Mouse (Mus musculus): ENCODE data around the gene Zfp335. TPM values are rescaled to one million over a fixed set of nuclear protein-coding genes. Genes with fewer than 3 reads are reported as not detected.
A peak's percentile ranks its signal among the peaks of the same experiment; 100 is the strongest.

Zfp335 gene
- polyA plus RNA-seq, 1 experiment from 2014 or later, result 11.3 TPM

DNA sequence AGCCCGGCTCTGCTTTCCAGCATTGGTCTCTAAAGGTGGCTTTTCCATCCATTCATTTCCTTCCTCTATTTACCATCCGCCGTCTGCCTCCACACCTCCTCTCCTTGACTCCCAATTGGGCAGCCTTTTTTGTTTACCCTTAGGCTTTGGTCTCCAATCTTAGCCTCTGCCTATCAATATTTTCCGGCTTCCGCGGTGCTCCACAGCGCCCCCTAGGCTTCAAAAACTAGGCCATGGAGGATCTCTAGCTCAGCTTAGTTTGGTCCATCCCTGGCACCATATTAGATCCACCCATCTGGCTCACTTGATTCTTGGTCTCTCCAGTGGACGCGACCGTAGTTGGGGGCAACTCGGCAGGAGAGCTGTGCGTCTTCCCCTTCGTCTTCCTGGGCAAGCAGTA is 38.9 kb upstream of the Zfp335 start:
- Histone ChIP-seq H3K27me3 (ENCODE audit: control insufficient read depth, insufficient read depth, low read length) (peaks cover 69% of the 10 kb centered on the region), H3K4me1 (ENCODE audit: control insufficient read depth, insufficient read depth, low read length) (peaks cover 6% of the 10 kb centered on the region; the same call in 1 of the 2 replicates), H3K36me3 (ENCODE audit: control insufficient read depth, insufficient read depth, low read length) (no peaks in the 10 kb centered on the region), H3K4me2 (ENCODE audit: low read depth, low read length) (no peak overlapping the region), H3K9me3 (replicated peaks; ENCODE audit: control insufficient read depth, low read length) (peaks cover 3% of the 10 kb centered on the region), H3K27ac (ENCODE audit: low read length) (no peak overlapping the region), H3K4me3 (replicated peaks; ENCODE audit: low read length) (no peak overlapping the region), H3K9ac (ENCODE audit: low read length) (no peak overlapping the region)
- ATAC-seq (ENCODE audit: insufficient read depth, low FRiP score), result no peak
- WGBS, result 27% methylated on average over 13 of the region's 13 CpGs

DNA sequence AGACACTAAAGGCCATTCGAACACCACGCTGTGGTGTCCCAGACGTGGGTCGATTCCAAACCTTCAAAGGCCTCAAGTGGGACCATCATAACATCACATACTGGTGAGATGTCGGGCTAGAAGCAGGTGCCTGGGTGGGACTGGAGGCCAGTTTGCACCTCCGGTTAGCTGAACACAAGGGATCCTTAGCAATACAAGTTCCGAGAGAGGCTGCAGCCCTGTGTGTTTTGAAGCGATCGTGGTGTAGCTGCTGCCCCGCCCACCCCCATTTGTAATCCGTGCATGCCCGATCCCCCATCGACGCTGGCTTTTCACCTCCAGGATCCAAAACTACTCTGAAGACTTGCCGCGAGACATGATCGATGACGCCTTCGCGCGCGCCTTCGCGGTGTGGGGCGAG is 37.4 kb upstream of the Zfp335 start:
- H3K27me3 ChIP-seq (ENCODE audit: control insufficient read depth, insufficient read depth, low read length), result peaks cover 67% of the 10 kb centered on the region
- H3K27ac ChIP-seq (ENCODE audit: low read length), result no peak overlapping the region
- H3K4me1 ChIP-seq (ENCODE audit: control insufficient read depth, insufficient read depth, low read length), result peaks cover 6% of the 10 kb centered on the region; the same call in 1 of the 2 replicates
- H3K9me3 ChIP-seq (replicated peaks; ENCODE audit: control insufficient read depth, low read length), result peaks cover 3% of the 10 kb centered on the region
- peak overlapping the region; percentile 19; the same call in 1 of the 2 replicates for H3K4me3 ChIP-seq (replicated peaks; ENCODE audit: low read length)
- 9% methylated on average over 25 of the region's 25 CpGs for WGBS
- ATAC-seq (ENCODE audit: insufficient read depth, low FRiP score), result no peak
- no peak overlapping the region for H3K9ac ChIP-seq (ENCODE audit: low read length)
- H3K4me2 ChIP-seq (ENCODE audit: low read depth, low read length), result no peak overlapping the region
- no peaks in the 10 kb centered on the region for H3K36me3 ChIP-seq (ENCODE audit: control insufficient read depth, insufficient read depth, low read length)

DNA sequence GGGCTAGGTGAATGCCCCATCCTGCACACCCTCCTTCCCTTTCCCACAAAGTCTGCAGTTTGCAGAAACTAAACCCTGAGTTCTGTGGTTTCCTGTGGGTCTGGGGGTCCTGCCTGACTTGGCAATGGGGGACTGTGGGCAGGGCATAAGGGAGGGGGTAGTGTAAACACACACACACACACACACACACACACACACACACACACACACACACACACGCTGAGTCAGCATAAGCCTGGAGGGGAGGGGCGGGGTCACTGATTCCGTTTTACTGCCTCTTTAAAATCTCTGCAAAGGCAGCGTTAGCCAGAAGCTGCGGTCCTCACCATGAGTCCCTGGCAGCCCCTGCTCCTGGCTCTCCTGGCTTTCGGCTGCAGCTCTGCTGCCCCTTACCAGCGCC is 36.4 kb upstream of the Zfp335 start:
- Histone ChIP-seq H3K27ac (ENCODE audit: low read length) (no peak overlapping the region), H3K4me3 (replicated peaks; ENCODE audit: low read length) (no peak overlapping the region), H3K9ac (ENCODE audit: low read length) (no peak overlapping the region), H3K27me3 (ENCODE audit: control insufficient read depth, insufficient read depth, low read length) (peaks cover 65% of the 10 kb centered on the region), H3K36me3 (ENCODE audit: control insufficient read depth, insufficient read depth, low read length) (no peaks in the 10 kb centered on the region), H3K4me2 (ENCODE audit: low read depth, low read length) (no peak overlapping the region), H3K9me3 (replicated peaks; ENCODE audit: control insufficient read depth, low read length) (peaks cover 3% of the 10 kb centered on the region), H3K4me1 (ENCODE audit: control insufficient read depth, insufficient read depth, low read length) (peaks cover 6% of the 10 kb centered on the region; the same call in 1 of the 2 replicates)
- WGBS, result 7% methylated on average over 7 of the region's 7 CpGs
- ATAC-seq (ENCODE audit: insufficient read depth, low FRiP score), result no peak

- Histone ChIP-seq H3K27me3 (ENCODE audit: control insufficient read depth, insufficient read depth, low read length) (peaks cover 64% of the 10 kb centered on the region), H3K4me3 (replicated peaks; ENCODE audit: low read length) (no peak overlapping the region), H3K9ac (ENCODE audit: low read length) (no peak overlapping the region), H3K4me2 (ENCODE audit: low read depth, low read length) (no peak overlapping the region), H3K36me3 (ENCODE audit: control insufficient read depth, insufficient read depth, low read length) (no peaks in the 10 kb centered on the region), H3K9me3 (replicated peaks; ENCODE audit: control insufficient read depth, low read length) (peaks cover 3% of the 10 kb centered on the region), H3K4me1 (ENCODE audit: control insufficient read depth, insufficient read depth, low read length) (peaks cover 6% of the 10 kb centered on the region; the same call in 1 of the 2 replicates), H3K27ac (ENCODE audit: low read length) (no peak overlapping the region)
- ATAC-seq (ENCODE audit: insufficient read depth, low FRiP score), result no peak
- WGBS, result 33% methylated on average over 4 of the region's 4 CpGs
Measured at GRCm38 (mm10) chr2:164947506-164947905, 35.9 kb upstream of the Zfp335 start.

DNA sequence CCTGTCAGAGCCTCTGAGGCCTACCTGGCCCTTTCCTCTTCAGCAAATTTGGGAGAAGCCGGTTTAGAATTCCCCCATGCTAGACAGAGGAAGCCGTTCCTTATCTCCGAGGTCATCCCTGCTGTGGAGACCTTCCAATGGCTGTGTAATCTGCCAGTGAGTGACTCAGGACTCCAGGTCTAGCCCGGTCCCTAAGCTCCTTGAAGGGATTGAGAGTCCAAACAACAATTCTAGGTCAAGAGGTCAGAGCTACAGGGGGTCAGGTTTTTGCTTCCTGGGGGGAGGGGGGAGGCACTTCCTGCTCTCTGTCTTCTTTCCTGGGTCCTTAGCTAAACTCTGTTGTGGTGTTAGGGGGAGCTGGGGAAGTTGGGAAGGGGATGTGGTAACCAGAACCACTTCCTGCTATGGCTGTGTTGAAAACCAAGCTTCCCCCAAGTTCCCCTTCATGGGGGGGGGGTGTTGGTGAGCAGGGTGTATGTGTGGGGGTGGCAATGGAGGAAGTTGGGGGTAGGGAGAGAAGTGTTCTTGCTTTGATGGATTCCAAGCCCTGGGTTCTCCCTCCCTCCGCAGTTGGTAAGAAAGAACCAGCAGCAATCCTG is 31.2 kb upstream of the Zfp335 start:
- Histone ChIP-seq H3K9me3 (replicated peaks; ENCODE audit: control insufficient read depth, low read length) (no peaks in the 10 kb centered on the region), H3K36me3 (ENCODE audit: control insufficient read depth, insufficient read depth, low read length) (no peaks in the 10 kb centered on the region), H3K27me3 (ENCODE audit: control insufficient read depth, insufficient read depth, low read length) (peaks cover 38% of the 10 kb centered on the region), H3K9ac (ENCODE audit: low read length) (no peak overlapping the region), H3K4me1 (ENCODE audit: control insufficient read depth, insufficient read depth, low read length) (peaks cover 14% of the 10 kb centered on the region), H3K27ac (ENCODE audit: low read length) (no peak overlapping the region), H3K4me2 (ENCODE audit: low read depth, low read length) (no peak overlapping the region), H3K4me3 (replicated peaks; ENCODE audit: low read length) (no peak overlapping the region)
- 23% methylated on average over 5 of the region's 5 CpGs for WGBS
- ATAC-seq (ENCODE audit: insufficient read depth, low FRiP score), result no peak

DNA sequence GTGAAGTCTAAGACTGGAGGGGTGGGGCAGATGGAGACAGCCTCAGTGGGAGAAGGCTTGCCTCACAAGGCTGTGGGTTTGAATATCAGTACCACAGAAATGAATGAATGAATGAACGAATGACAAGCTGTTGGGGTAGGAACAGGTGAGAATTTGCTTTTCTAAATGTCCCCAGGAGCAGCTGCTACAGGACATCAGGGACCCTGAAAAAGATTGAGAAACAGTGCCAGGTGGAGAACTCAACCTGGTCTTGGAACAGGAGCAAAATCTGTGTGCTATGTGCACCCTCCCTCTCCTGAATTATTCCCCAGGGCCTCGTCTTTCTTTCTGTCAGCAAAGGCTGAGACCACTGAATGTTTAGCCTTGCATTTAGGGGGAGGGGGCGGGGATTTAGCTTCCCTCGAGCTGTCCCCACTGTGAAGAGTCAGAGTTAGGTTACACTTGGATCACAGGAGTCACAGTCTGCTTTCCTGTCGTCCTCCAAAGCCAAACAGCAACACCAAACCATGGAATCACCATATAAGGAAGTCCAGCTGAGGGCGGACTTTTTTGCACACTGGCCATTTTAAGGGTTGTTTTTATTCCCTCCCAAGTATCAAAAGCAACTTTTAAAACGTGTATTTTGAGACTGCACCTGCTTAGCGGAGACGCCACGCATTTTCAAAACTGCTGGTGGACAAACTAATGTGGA is 28.7 kb upstream of the Zfp335 start, which contains the start of gene Mmp9:
TSS of gene Mmp9 (plus strand) at position 641 of the 691 bp plus-strand sequence.
- WGBS, result 21% methylated on average over 10 of the region's 10 CpGs
- ATAC-seq (ENCODE audit: insufficient read depth, low FRiP score), result no peak
- no peak within 1 kb of the TSS for H3K4me3 ChIP-seq (replicated peaks; ENCODE audit: low read length)
- H3K4me2 ChIP-seq (ENCODE audit: low read depth, low read length), result no peak within 1 kb of the TSS
- H3K4me1 ChIP-seq (ENCODE audit: control insufficient read depth, insufficient read depth, low read length), result peaks cover 14% of the 10 kb centered on the region
- no peaks in the 10 kb centered on the region for H3K9me3 ChIP-seq (replicated peaks; ENCODE audit: control insufficient read depth, low read length)
- no peaks in the 10 kb centered on the region for H3K36me3 ChIP-seq (ENCODE audit: control insufficient read depth, insufficient read depth, low read length)
- H3K9ac ChIP-seq (ENCODE audit: low read length), result no peak within 1 kb of the TSS
- no peak within 1 kb of the TSS for H3K27ac ChIP-seq (ENCODE audit: low read length)
- H3K27me3 ChIP-seq (ENCODE audit: control insufficient read depth, insufficient read depth, low read length), result peaks cover 26% of the 10 kb centered on the region

DNA sequence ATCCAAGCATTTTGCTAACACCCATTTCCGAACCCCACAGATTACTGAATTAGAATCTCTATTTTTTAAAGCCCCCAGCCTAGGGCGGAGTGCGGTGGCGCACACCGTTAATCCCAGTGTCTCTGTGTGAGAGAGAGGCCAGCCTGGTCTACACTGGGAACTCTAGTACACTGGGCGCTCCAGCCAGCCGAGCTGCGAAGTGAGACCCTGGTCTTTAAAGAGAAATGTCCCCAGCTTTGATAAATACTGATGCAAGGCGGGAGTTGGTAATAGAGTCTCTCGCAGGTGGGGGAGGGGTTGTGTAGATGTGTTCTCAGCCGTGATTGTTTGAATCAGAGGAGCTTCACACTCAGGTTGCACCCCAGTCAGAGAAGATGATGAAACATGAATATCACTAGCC is 27.5 kb upstream of the Zfp335 start:
- Histone ChIP-seq H3K9me3 (replicated peaks; ENCODE audit: control insufficient read depth, low read length) (no peaks in the 10 kb centered on the region), H3K36me3 (ENCODE audit: control insufficient read depth, insufficient read depth, low read length) (no peaks in the 10 kb centered on the region), H3K27ac (ENCODE audit: low read length) (no peak overlapping the region), H3K27me3 (ENCODE audit: control insufficient read depth, insufficient read depth, low read length) (peaks cover 26% of the 10 kb centered on the region), H3K4me1 (ENCODE audit: control insufficient read depth, insufficient read depth, low read length) (peaks cover 14% of the 10 kb centered on the region), H3K4me2 (ENCODE audit: low read depth, low read length) (peak overlapping the region; percentile 51), H3K4me3 (replicated peaks; ENCODE audit: low read length) (peak overlapping the region; percentile 36), H3K9ac (ENCODE audit: low read length) (peak overlapping the region; percentile 11)
- 6% methylated on average over 11 of the region's 11 CpGs for WGBS
- no peak for ATAC-seq (ENCODE audit: insufficient read depth, low FRiP score)

DNA sequence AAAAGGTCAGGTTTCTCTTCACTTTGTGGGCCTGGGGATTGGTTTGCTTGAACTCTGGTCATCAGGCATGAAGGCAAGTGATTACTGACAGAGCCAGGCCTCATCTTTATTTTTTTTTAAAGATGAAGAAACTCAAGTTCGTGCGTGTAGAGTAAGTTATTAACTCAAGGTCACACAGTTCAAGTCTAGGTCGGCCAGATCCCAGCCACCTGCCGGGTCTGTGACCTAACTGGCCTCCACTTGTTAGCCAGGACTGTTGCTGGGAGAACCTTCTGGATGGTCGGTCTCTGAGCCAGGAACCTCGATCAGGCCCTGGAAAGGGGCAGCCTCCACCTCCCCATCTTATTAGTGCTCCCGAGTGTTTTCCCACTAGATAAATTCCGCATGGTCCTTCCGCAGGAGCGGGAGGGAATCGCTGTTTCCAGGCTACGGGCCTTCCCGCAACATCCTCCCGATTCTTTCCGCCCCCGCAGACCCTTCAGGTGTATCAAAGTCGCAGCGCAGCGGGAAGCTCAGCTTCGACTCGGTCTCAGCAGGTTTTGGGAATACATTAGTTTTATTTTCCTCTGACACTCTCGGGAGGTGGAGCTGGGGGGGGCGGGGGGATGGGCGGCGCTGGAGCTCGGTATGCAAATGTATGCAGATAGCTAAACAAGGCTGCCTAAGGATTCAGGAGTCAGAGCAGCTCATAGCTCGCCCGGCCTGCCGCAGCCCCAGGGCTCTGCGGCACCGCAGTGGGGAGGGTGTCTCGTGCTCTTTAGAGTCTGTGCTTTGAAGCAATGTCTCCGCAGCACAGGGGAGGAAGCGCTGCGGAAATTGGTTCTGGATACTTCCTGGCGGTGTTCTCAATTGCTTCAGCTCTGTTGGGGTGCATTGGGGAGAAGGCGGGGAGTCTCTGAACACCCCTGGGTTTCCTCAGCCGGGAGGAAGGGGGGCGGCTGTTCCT is 26.9 kb upstream of the Zfp335 start:
- peak overlapping the region; percentile 51 for H3K4me2 ChIP-seq (ENCODE audit: low read depth, low read length)
- H3K4me3 ChIP-seq (replicated peaks; ENCODE audit: low read length), result peak overlapping the region; percentile 36
- peaks cover 14% of the 10 kb centered on the region for H3K4me1 ChIP-seq (ENCODE audit: control insufficient read depth, insufficient read depth, low read length)
- WGBS, result 4% methylated on average over 39 of the region's 39 CpGs
- H3K27me3 ChIP-seq (ENCODE audit: control insufficient read depth, insufficient read depth, low read length), result peaks cover 26% of the 10 kb centered on the region
- H3K9ac ChIP-seq (ENCODE audit: low read length), result peak overlapping the region; percentile 11
- no peaks in the 10 kb centered on the region for H3K9me3 ChIP-seq (replicated peaks; ENCODE audit: control insufficient read depth, low read length)
- peak; percentile 63 for ATAC-seq (ENCODE audit: insufficient read depth, low FRiP score)
- no peaks in the 10 kb centered on the region for H3K36me3 ChIP-seq (ENCODE audit: control insufficient read depth, insufficient read depth, low read length)
- H3K27ac ChIP-seq (ENCODE audit: low read length), result no peak overlapping the region

Data from stomach, embryonic 16.5 days (tissue).